Mouse (Mus musculus) layer of hippocampus, postnatal 25 days (tissue): ENCODE data around the gene Cdc42ep1. TPM values are rescaled to one million over a fixed set of nuclear protein-coding genes. Genes with fewer than 3 reads are reported as not detected.

Experiments
- DNase-seq, 2 experiments: peaks; one replicate each; pipeline ENCODE4 v3.0.0; 2022; ENCODE audit warnings: mixed read lengths in 2 of 2, low spot score in 1 of 2; ENCODE audit errors: extremely low spot score in 1 of 2
- total RNA-seq, 2 experiments: library from RNA; stranded (reverse); gene quantifications; 2 replicates each; pipeline ENCODE4 v1.2.3; 2021

Gene Cdc42ep1
- total RNA-seq, 2 experiments from 2014 or later: 14.2 to 14.9 TPM

DNA sequence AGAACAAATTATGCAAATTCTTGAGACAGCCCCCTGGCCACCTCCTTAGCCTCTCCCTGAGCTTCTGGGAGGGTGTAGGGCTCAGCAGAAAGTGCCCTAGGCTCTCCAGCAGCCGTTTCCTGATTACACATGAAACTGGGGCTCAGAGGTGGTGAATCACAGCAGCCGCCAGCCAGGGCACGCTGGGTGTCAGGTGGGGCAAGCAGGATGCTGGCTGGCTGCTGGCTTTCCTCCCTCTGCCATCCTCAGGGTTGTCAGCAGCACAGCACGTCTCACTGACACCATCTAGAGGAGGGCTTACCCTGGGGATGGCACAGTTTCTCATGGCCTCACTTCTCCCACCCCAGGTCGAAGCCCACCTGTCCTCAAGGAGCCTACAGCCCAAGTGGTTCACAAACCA, 14.1 kb upstream of the Cdc42ep1 start:
- DNase-seq: no peak

DNA sequence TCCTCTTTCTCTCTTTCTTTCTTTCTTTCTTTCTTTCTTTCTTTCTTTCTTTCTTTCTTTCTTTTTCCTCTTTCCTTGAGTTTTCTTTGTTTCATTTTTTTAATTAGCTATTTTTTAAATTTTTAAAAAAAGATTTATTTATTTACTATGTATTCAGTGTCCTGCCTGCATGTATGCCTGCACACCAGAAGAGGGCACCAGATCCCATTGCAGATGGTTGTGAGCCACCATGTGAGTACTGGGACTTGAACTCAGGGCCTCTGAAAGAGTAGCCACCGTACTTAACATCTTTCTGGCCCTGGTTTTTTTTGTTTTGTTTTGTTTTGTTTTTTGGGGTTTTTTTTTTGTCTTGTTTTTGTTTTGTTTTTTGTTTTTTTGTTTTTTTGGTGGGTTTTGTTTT, 12.8 kb upstream of the Cdc42ep1 start:
- no peak for DNase-seq

DNA sequence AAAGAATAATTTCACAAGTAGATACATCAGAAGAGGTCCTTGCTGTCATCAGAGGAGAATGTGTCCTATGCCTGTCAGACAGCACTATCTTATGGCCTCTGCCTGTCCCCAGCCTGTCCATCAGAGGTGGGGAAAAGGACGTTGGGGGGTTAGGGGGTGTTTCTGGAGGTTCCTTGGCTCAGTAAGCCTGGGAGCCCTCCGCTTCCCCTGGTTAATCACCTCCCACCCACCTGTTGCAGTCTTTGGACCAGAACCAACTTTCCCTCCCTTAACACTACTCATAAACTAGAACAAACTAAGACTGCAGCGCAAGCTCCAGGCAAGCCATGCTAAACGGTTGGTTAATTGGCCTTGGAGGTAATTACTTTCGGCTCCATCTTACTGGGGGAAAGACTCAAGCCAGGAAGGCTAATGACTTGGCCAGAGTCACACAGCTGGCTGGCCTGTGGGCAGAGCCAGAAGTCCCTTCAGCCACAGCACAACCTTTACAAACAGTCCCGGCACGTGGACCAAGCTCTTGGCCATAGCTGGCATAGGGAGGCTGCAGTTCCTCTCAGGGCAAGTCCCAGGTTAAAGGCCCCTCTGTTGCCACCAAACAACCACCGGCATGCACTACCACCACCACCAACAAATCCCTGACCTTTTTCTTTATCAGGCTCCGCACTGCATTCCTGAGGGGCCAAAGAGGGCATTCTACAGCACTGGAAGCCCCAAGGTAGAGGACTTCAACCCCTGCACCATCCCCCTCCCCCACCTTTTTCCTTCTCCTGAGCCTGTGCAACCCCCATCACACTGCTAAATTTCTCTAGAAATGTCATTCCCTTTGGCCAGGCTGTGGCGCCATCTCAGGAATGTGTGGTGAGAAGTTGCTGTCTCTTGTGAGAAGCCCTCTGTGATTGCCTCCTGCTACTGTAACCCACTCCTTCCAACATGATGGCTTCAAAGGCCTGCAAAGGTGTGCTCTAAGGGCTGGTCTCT, 11.4 kb upstream of the Cdc42ep1 start:
- no peak for DNase-seq

DNA sequence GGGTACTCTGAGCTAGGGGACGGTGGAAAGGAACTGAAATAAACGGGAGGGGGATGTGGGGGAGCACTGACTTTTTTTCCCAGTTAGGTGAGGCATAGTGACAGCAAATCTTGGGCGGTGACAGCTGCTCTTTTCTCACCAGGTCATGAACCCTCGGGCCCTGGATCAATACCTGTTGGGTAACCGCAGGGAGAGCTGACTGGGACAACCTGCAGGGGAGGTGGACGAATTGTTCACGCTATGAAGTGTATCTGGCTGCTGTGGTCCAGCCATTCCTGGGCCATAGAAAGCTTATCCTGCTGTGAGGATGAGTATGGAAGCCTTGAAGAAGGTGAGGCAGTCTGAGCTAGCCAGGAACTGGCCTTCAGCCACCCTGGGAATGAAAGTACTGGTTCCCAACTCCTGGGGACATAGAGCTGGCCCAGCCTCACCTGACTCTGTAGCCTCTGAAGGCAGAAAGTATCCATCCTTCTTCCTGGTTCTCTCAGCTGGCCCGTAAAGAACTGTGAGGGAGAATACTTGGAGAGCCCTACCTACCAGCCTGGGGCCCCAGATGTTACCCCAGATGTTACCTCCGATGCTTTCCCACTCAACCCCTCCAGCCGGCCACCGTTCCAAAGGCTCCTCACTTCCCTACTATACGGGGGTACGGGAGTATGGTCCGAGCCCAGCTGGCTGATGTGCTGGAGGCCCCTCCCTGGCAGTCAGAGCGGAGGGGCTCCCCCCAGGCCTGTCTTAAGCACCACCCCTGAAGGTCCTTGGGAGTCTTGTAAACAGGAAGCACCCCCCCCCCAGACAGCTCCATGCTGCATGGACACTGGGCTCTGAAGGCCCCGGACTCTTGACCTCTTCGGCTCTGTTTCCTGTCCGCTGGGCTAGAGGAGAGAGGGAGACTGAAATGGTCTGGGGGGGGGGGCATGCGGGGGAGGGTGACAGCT, 10.4 kb upstream of the Cdc42ep1 start:
- no peak for DNase-seq

DNA sequence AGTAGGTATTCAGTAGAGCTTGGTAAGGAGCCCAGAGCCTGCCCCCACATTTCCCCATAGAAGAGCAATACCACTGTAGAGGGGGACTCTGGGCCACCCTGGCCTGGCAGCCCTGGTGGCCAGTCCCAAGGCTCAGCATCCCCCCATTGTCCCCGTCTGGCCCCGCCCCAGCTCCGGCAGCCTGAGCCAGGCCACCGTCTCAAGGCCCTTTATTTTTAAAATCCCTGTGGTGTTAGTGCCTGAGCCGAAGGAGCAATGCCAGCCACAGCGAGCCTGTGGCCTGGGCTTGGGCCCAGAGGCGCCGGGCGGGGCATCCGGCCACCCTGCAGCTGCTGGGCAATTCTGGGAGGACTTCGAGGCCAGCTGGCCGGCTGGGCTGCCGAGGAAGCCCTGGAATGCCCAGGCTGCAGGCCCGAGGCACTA, 9.7 kb upstream of the Cdc42ep1 start:
- peak in 1 of 2 experiments; percentile 56 for DNase-seq

DNA sequence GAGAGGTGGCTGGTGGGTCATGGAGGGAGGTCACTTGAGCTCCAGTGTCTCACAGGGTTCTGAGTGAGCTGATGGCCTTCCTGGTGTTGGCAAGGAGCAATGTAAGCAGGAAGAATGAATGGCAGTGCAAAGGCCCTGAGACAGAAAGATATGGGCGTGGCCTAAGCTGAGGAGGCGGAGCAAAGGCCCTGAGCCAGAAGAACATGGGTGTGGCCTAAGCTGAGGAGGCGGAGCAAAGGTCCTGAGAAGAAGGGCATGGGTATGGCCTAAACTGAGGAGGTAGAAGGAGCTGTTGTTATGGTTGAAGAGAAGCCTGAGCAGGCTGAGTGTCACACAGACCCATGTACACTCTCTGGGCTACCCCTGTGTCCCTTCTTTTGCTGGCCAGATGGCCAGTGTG, 8.8 kb upstream of the Cdc42ep1 start:
- no peak for DNase-seq

DNA sequence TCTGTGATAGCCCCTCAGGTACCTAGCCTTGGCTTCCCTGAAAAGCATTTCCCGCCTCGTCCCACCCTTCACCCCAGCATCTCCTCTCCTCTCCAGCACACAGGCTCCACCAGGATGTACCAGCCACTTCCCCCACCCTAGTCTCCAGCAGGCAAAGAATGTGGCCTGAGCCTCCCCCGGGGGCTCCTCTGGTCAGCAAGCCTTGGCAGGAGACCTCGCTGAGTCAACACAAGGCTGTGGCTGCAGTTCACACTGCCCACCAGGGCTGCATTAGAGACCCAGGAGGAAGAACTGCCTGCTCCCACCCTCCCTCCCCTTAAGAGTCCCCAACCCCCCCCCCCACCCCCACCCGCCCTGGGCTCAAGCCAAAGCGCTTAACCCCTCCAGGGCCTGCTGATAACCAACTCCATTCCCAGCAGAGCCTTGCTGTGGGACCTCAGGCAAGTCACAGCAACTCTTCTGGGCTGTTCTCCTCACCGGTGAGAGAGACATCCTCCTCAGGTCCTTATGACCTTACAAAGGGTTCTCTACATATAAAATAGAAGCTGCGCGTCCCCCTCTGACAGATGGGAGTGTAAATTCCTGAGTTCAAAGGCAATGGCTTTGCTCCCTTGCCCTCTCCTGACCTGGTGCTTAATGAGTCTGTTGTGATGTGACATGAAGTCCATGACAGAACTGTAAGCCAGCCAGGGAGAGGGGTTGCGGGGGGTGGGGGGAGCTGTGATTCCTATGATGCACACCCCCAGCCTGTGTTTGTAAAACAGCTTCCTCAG, 8.0 kb upstream of the Cdc42ep1 start:
- no peak for DNase-seq

DNA sequence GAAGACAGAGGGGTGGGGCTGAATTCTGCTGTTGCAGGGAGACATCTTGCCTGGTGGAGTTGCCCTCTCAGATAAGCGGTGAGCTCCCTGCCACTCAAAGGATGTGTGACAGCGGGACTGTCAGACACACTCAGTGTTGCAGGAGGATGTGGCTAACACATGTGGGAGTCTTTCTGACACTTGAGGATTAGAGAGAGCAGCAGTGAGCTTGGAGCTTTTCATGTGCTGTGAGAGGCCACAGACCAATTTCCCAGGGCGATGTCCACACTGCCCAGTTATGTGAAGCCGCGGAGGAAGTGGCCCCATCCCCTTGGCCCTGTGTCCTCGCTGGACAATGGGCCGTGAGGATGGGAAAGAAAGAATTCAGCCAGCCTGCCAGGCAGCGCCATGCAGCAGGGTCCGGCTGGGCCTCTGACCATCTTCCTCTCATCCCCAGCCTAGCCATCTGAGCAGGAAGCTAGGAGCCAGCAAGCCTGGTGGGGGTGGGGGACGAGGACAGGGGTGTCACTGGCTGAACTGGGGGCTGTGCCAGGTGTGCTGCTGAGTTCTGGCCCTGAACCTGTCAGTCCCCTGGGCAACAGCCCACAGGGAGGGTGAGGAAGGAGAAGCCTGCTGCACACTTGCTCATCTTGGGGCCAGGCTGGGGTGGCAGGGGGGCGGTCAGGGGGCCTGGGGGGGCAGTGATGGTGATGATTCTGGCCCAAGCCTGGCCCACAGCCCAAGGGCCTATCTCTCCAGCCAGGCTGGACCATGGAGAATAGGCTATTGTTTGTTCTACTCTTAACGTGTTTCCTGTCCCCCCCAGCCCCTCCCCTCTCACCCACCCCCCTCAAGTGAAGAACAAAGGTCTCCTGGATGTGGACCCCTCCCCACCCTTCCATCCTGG, 7.0 kb upstream of the Cdc42ep1 start:
- no peak for DNase-seq

DNA sequence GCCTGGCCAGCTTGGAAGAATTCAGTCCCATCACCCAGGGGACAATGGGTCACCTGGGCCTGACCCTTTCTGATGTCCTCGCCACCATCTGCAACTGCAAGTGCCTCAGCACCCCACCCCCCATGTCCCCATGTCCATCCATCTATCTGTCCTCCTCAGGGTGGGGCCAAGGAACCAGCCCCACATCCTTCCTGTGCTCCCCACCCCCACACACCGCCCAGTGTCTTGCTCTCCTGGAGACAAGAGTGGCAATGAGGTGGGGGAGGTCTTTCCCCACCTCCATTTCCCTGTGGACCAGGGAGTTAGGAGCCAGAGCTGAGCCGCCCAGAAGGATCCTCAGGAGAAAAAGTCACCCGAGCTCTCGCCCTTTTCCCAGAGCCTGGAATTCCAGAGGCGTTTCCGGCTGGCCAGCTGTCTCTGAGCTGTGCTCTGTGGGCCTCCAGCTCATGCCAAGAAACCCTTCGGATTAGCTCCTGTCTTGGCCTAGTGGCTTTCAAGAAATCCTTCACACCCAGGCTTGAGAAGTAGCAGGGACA, 6.3 kb upstream of the Cdc42ep1 start:
- no peak for DNase-seq

DNA sequence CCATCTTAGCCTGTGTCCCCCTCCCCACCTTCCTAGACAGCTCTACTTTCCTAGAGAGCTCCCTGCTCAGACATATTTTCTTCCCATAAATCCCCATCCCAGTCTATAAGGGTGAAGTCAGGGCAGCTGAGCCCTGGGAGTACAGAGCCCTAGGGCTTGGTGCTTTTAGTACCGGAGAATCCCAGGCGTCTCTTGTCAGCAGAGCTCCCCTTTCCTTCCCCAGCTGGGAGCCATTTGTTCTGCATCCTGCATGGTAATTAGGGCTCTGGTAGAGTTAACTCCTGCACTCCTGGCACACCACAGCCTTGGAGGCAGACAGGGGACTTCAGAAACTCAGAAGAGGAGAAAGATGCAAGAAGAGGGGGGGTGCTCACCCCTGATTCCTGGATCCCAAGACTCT, 2.7 kb upstream of the Cdc42ep1 start:
- DNase-seq: no peak

DNA sequence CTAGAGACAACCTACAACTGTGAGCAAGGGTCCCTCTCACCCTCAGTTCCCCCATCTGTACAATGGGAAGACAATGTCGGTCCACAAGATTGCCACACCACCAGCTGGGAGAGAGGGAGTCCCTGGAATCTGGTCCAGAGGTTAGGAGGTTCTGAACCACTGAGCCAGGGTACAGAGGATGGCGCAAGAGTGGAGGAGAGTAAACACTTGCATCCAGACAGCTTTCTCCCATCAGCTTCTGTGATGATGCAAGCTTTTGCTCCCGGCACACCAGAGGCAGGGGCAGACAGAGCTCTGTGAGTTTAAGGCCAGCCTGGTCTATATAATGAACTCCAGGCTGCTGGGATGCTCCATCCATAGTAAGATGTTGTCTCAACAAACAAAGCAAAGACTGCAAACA, 2.2 kb upstream of the Cdc42ep1 start:
- DNase-seq: no peak

DNA sequence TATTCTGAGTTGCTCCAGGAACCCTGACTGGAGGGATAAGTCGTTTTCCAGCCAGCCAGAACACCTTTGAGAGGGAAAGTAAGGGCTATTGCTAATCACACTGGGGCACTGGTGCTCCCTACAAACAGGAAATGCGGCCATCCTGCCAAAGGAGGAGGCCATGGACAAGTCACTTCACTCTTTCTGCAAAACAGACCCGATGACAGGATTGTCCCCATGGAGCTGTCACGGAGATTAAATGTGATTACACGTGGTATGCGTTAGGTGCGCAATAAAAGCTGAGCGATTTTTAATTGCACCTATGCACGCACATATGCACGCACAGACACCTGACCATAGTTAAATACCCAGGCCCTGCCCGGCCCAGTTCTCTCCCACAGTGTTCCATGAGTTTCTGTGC, 1.7 kb upstream of the Cdc42ep1 start:
- DNase-seq: no peak

DNA sequence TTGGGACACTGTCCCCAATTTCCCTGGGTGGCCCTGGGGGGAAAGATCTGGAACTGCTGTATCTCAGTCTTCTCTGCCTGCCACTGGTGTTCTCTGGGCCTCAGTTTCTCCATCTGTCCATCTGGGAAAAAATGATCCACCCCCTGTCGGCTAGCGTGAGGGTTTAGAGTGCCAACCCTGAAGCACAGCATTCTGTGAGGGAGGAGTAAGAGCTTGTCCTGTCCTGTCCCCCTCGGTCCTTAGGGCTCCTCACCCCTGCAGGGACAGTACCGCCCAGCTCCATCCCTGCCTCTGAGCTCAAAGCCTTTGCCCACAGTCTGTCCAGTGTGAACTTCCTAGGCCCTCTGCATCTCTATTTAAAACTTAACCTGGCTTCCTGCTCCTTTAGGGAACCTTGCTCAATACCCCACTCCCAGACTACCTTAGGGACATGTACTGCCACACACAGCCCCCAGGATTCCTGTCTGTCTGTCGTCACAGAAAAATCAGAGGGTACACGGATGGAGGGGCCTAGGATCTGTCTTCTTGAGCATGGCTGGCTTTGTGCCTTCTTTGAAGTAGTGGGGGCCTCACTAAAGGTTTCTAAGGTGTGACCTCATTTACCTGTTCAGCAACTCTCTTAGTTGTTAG, 1.1 kb upstream of the Cdc42ep1 start:
- no peak for DNase-seq

DNA sequence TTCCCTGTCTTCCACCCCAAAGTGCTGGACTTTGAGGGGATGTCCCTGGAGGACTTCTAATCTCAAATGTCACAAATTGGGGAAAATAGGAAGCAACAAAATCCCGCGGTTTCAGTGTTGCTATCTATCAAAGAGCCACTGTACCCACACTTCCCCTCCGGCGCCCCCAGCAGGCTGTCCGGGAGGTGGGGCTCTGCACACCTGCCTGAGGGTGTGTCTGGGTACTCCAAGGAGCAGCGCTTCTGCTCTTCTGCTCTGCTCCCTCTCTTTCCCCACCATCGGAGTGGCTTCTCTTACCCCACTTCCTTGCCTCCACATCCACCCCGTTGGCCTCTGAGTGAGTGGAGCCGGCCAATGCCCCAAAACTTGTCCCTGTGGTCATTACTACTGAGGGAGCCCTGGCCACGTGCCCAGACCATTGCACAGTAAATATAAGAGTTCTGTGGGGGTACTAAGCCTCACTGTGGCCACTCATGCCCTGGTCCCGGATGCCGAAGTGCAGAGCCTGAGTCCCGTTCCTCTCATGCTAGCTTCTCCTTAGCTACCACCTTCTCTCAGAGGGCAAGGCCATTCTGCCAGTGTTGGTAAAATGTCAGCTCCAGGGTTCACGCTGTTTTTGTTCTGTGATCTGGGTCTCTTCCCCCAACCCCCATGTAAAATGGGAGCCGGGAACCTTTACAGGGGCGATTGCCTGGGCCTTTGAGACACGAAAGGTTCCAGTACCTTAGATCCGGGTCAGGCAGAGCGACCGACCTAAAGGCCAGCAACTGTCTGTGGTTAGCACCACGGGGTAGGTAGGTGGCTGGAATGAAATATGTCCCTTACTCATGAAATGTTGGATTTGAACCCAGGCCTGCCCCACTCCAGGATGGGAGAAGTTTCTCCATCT, 1.4 kb downstream of the Cdc42ep1 start:
- DNase-seq: no peak

DNA sequence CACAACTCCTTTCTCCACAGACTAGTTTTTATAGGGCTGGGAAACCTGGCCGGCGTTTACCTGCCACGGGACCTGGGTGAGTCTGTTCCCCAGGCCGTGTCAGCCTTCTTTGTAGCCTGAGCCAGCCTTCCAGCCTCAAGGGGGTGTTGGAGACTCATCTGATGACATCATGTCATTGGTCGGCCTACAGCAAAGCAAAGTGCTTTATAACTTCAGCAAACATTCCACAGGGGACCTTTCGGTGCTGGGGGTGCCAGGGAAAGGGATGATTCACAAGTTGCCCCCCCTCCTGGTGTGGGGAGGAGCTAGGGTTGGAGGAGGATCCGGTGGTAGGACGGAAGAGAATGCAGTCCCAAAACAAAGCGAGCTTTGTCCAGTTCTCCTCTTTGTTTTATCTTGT, 2.4 kb downstream of the Cdc42ep1 start:
- no peak for DNase-seq

DNA sequence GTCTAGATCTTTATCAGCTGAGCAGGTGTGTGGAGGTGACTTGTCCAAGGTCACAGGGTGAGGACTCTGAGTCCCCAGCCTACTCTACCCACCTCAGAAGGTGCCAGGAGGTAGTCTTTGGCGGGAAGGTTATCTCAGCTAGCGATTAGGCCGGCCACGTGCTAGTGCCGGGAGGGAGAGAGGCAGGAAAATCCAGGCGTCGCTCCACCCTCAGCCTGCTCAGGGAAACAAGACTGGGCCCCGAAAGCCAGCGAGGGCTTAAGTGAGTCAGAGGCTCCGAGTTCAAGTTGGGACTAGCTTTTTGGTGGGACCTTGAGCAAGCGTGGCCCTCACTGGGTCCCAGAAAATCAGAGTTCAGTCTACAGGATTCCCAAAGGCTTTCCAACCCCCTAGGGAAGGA, 2.9 kb downstream of the Cdc42ep1 start:
- no peak for DNase-seq

DNA sequence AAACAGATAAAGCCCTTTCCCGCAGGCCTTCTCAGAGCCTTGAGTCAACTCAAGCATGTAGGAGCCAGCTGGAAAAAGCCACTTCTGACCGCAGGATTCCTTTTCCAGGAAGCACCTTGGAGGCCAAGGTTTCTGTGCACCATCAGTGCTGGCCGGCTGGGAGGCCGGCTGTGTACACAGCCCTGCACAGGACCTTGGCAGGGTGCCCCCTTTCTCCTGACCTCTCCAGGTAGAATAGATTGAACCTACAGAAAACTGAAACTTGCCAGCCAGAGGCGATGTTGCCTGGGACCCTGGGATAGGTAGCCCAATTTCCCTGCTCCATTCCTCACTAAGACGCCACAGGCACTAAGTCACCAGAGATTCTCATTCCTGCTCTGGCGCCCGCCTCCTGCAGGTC, 3.4 kb downstream of the Cdc42ep1 start:
- DNase-seq: no peak

DNA sequence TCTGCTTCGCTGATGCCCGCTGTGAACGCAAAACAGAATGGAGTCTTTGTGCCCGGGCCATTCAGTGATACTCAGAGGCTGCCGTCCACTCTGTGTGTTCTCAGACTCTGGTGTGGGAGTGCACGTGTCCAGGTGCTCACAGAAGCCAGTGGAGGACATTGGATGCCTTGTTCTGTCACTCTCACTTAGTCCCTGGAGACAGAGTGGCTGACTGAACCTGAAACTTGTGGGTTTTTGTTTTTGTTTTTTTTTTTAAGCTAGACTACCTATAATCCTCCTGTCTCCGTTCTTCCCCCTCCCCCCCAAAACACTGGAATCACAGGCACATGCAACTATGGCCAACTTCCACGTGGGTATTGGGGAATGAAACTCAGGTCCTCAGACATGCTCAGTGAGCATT, 3.9 kb downstream of the Cdc42ep1 start:
- no peak for DNase-seq
